Mouse (Mus musculus): ENCODE data around the gene Apoe.

The Apoe gene

DNA sequence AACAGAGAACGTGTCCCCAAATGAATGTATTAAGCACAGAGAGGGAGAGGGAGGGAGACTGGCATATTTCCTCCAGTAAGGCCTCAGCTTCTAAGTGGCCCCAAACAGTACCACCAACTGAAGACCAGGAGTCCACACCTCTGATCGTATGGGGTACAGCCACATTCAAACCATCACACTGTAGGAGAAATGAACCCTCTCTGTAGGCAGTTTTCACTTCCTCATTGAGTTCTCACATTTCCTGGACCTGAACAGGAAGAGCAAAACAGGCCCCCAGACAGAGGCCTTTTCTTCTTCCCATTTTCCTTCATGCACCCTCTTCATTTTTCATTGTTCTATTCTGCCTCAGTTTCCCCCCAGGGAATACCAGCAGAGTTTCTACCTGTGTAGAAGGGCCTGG lies 31.6 kb downstream of the Apoe start:
- TF ChIP-seq GATA4 (IDR thresholded peaks at IDR 0.05; ENCODE audit: insufficient replicate concordance, low read length), result no peak

DNA sequence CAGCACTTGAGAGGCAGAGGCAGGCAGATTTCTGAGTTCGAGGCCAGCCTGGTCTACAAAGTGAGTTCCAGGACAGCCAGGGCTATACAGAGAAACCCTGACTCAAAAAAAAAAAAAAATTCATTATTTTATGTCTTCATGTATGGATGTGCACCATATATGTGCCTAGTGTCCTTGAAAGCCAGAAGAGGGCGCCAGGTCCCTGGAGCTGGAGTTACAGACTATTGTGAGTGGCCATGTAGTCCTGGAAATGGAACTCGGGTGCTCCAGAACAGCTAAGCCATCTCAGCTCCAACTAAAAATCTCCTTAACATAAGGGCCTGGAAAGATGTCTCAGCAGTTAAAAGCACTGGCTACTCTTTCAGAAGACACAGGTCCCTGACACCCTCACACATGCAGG lies 32.2 kb downstream of the Apoe start:
- no peak for TF ChIP-seq GATA4 (IDR thresholded peaks at IDR 0.05; ENCODE audit: insufficient replicate concordance, low read length)

DNA sequence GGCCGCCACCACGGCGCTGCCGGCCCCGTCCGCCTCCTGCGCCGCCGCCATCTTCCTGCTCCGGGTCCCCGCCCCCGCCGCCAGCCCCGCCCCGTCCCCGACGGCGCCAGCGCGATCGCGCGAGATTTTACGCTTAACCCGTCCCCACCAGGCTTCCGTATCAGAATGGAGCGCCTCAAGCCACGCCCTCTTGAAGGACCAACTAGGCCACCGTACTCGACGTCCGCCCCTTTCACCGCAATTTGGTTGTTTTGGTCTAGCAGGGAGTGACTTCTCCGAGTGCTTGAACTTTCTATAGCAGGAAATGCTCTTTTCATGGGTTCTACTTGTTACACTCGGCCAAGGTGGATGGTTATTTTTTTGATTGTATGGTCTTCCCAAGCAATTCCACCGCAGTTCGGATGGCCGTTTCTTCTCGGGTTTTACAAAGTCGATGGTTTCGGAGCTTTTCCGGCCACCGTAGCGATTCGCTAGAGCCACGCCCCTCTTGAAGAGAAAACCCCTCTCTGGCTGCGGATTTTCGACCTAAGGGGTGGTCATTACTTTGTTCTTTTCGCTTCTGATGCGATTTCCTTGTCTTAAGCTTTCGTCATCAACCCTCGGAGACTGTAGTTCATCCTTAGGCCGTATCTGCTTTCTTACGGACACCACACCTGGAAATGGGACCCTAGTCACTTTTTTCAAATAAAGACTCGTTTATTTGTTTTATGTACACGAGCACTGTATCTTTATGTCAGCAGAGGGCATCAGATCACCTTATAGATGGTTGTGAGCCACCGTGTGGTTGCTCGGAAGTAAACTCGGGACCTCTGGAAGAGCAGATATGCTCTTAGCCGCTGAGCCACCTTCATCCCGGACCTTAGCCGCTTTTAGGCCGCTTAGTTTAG lies 33.8 kb downstream of the Apoe start, which contains the start of gene Clptm1:
Clptm1 (minus strand) TSS at position 79 of the 887 bp plus-strand sequence.
- peak; percentile 38; the same call in 1 of the 2 replicates for TF ChIP-seq GATA4 (IDR thresholded peaks at IDR 0.05; ENCODE audit: insufficient replicate concordance, low read length)

DNA sequence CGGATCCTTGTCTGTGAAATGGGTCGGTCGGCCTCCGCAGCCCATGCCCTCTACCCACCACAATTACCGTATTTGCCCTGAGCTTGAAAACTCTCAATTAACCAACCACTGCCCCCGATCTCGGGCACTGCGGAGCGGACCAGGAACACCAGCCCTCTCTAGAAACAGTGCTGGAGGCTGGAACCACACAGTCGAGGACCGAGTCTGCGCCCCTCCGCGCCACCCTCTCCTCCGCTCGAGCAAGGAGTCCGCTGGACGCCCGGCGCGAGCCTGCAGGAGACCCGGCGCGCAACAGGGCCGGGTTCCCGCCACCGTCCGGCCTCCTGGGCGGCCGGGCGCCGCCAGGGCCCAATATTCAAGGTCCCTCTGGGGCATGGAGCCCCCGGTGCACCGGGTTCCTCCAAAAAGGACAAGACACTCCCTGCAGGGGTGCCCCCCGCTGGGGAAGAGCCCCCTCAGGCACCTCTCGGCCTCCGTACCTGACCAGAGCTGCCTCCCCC lies 34.5 kb downstream of the Apoe start:
- no peak for TF ChIP-seq GATA4 (IDR thresholded peaks at IDR 0.05; ENCODE audit: insufficient replicate concordance, low read length)

DNA sequence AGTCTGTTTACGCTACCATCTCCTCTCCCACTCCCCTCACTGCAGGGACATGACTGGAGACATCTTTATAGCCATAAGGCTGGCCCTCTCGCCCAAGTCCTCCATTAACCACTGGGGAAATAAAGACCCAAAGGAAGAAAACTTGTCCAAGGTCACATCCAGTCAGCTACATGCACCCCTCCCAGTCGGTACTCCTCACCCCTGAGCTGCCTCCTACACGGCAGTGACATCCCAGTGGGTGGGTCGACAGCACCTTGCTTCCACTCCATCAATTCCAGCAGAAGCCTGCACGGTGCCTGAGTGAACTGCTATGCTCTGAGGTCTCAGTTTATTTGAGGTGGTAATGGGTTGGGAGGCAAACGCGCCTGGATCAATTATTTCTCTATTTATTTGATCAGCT lies 35.0 kb downstream of the Apoe start:
- TF ChIP-seq GATA4 (IDR thresholded peaks at IDR 0.05; ENCODE audit: insufficient replicate concordance, low read length), result no peak

DNA sequence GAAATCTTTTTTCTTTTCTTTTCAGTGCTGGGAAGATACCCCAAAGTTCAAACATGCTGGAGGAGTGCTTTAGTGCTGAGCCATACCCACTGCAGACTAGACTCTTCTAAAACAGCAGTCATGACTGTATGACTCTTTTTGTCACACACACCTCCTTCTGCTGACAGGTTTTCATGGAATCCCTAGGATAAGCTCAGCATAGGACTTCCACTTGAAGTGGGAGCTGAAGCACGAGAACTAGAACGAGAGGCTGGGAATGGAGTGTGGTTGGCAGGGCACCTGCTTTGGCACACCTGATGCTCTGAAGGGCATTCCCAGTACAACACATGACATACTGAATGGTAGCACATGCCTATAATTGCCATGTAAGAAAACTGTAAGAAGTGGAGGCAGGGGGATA lies 46.4 kb downstream of the Apoe start:
- no peak for TF ChIP-seq GATA4 (IDR thresholded peaks at IDR 0.05; ENCODE audit: insufficient replicate concordance, low read length)

DNA sequence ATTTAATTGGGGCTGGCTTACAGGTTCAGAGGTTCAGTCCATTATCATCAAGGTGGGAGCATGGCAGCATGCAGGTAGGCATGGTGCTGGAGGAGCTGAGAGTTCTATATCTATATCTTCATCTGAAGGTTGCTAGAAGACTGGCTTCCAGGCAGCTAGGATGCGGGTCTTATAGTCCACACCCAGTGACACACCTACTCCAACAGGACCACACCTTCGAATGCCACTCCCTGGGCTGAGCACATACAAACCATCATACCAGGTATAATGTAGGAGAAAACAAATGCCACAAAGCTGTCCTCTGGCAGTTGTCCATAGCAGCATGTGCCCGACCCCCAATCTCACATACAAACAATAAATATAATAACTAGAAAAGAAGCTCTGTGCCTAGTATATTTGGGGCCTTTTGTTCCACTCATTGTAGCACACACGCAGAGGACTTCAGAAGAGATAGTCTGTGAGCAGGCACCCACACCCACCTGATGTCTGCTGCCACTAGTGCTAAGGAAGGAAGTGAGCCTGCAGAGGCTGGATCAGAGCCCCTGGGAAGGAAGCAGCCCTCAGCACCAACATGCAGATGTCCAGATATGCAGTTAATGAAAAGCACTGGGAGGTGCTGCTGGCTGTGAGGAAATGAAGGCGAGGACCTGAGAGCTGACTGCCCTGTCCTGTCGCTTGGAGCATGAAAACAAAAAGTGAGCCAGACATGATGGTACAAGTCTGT lies 47.8 kb downstream of the Apoe start:
- no peak for TF ChIP-seq GATA4 (IDR thresholded peaks at IDR 0.05; ENCODE audit: insufficient replicate concordance, low read length)
